29 mouse cellular contexts compared by ENCODE assay signal in genomic region chr5:142621421-142621820, GRCm38 (mm10). TPM values are rescaled to one million over a fixed set of nuclear protein-coding genes. Genes with fewer than 3 reads are reported as not detected.
DNase-seq lines count a peak whose midpoint lies in the region; ATAC-seq and TF ChIP-seq lines count a peak whose summit lies in the region.
"Had no signal": no experiment of that assay in that cellular context is flagged by ENCODE, and none has a peak within 500 bp of the region (broad histone marks: within the 10 kb centered on the region; RNA-seq: fewer than 3 reads in every experiment).

No protein-coding gene starts in this region.

- H3K4me2 ChIP-seq in kidney, embryonic 15.5 days = no peak overlapping the region
- H3K4me2 ChIP-seq: embryonic facial prominence, embryonic 12.5 days; embryonic facial prominence, embryonic 15.5 days; heart, embryonic 11.5 days; hindbrain, embryonic 12.5 days; hindbrain, embryonic 15.5 days had no signal

- no peak overlapping the region for H3K9ac ChIP-seq in kidney, embryonic 15.5 days
- no peak overlapping the region for H3K9ac ChIP-seq in liver, adult 2 months (ENCODE audit: low read depth, low read length)
- H3K9ac ChIP-seq: embryonic facial prominence, embryonic 12.5 days; embryonic facial prominence, embryonic 15.5 days; forebrain, postnatal 0 days; hindbrain, embryonic 12.5 days; hindbrain, embryonic 15.5 days had no signal

- peak; percentile 66 for DNase-seq in kidney, adult 11 months
- DNase-seq in kidney, postnatal 10 days = no peak
- peak; percentile 64 to 70 for DNase-seq in kidney, adult 8-10 months
- DNase-seq in liver, adult 2 months (ENCODE audit: extremely low read depth, low read depth, low spot score) = peak; percentile 96
- no peak for DNase-seq in liver
- peak; percentile 45 to 64 for DNase-seq in kidney, postnatal 36 days
- no peak for DNase-seq in midbrain, embryonic 10.5 days (ENCODE audit: low spot score)
- DNase-seq: adrenal gland, postnatal 36 days; cerebellum, adult 11 months; cerebellum, adult 2 months; cerebellum, adult 9-11 months; cerebellum, postnatal 25 days; forebrain, postnatal 0 days; gastrocnemius, adult 2 months; gastrocnemius, postnatal 14 days; heart, adult 11 months had no signal

- no peak overlapping the region for H3K27ac ChIP-seq in kidney, embryonic 15.5 days
- peak overlapping the region; percentile 56 for H3K27ac ChIP-seq in liver, adult 2 months (replicated peaks; ENCODE audit: insufficient read depth, low read depth, low read length)
- H3K27ac ChIP-seq in midbrain, embryonic 10.5 days (replicated peaks) = no peak overlapping the region
- H3K27ac ChIP-seq: embryonic facial prominence, embryonic 12.5 days; embryonic facial prominence, embryonic 15.5 days; gastrocnemius, adult 2 months; hindbrain, embryonic 12.5 days; hindbrain, embryonic 15.5 days had no signal

- no peaks in the 10 kb centered on the region for H3K36me3 ChIP-seq in kidney, embryonic 15.5 days
- no peaks in the 10 kb centered on the region for H3K36me3 ChIP-seq in liver, adult 2 months (ENCODE audit: control insufficient read depth, insufficient read depth, low read length)
- H3K36me3 ChIP-seq in midbrain, embryonic 10.5 days = no peaks in the 10 kb centered on the region
- H3K36me3 ChIP-seq: embryonic facial prominence, embryonic 12.5 days; embryonic facial prominence, embryonic 15.5 days; hindbrain, embryonic 12.5 days; hindbrain, embryonic 15.5 days had no signal

- TF ChIP-seq POLR2A in liver, adult 2 months (IDR thresholded peaks at IDR 0.05; ENCODE audit: extremely low read depth, insufficient read depth, low read length) = no peak

- no peak overlapping the region for H3K4me3 ChIP-seq in kidney, embryonic 15.5 days (replicated peaks)
- no peak overlapping the region for H3K4me3 ChIP-seq in liver, adult 2 months (ENCODE audit: insufficient read depth, low read depth, low read length)
- H3K4me3 ChIP-seq in midbrain, embryonic 10.5 days = no peak overlapping the region
- H3K4me3 ChIP-seq: embryonic facial prominence, embryonic 12.5 days; embryonic facial prominence, embryonic 15.5 days; gastrocnemius, adult 2 months; hindbrain, embryonic 12.5 days; hindbrain, embryonic 15.5 days had no signal

- ATAC-seq in kidney, embryonic 15.5 days (replicated peaks; ENCODE audit: low FRiP score) = no peak
- ATAC-seq: CD4-positive, CD25-positive, alpha-beta regulatory T cell, adult 4 months; forebrain, embryonic 14.5 days; forebrain, postnatal 0 days had no signal

- no peak for TF ChIP-seq CTCF in liver, adult 2 months (IDR thresholded peaks at IDR 0.05; ENCODE audit: low read depth, low read length)

- H3K79me2 ChIP-seq in liver, adult 2 months (ENCODE audit: control insufficient read depth, insufficient read depth, low read length) = no peaks in the 10 kb centered on the region

- WGBS in kidney, embryonic 15.5 days = 67% methylated on average over 2 of the region's 2 CpGs
- 9% methylated on average over 2 of the region's 2 CpGs for WGBS in liver, adult 2 months
- WGBS in midbrain, embryonic 10.5 days = 85% methylated on average over 2 of the region's 2 CpGs

- no peaks in the 10 kb centered on the region for H3K4me1 ChIP-seq in kidney, embryonic 15.5 days
- peaks cover 4% of the 10 kb centered on the region; the same call in 1 of the 2 replicates for H3K4me1 ChIP-seq in liver, adult 2 months (ENCODE audit: control insufficient read depth, insufficient read depth, low read length)
- no peaks in the 10 kb centered on the region for H3K4me1 ChIP-seq in midbrain, embryonic 10.5 days
- H3K4me1 ChIP-seq: embryonic facial prominence, embryonic 12.5 days; embryonic facial prominence, embryonic 15.5 days; hindbrain, embryonic 12.5 days had no signal

- no peaks in the 10 kb centered on the region for H3K27me3 ChIP-seq in kidney, embryonic 15.5 days
- H3K27me3 ChIP-seq in liver, adult 2 months (ENCODE audit: control insufficient read depth, insufficient read depth, low read length) = no peaks in the 10 kb centered on the region
- no peaks in the 10 kb centered on the region for H3K27me3 ChIP-seq in midbrain, embryonic 10.5 days (ENCODE audit: low read depth, poor library complexity, severe bottlenecking)
- H3K27me3 ChIP-seq: embryonic facial prominence, embryonic 12.5 days; embryonic facial prominence, embryonic 15.5 days; hindbrain, embryonic 15.5 days had no signal

- H3K9me3 ChIP-seq in kidney, embryonic 15.5 days (replicated peaks) = no peaks in the 10 kb centered on the region
- H3K9me3 ChIP-seq in midbrain, embryonic 10.5 days (replicated peaks) = no peaks in the 10 kb centered on the region
- H3K9me3 ChIP-seq: embryonic facial prominence, embryonic 12.5 days; embryonic facial prominence, embryonic 15.5 days; hindbrain, embryonic 12.5 days; hindbrain, embryonic 15.5 days had no signal

RNA-seq across cellular contexts. Expression of gene Wipi2, which starts 6.1 kb away (rescaled TPM):
- 50.0 and 51.6 TPM in 2 replicates for polyA plus RNA-seq in kidney, embryonic 15.5 days (2015; fragmentation: Nextera tagmentation; extraction: Ambion mirVana)
- total RNA-seq in liver, adult 2 months (2014; rRNA removed) = 43.9 and 46.5 TPM in 2 replicates
- polyA plus RNA-seq in liver, adult 2 months (2012; rRNA removed) = 35.9 and 39.2 TPM in 2 replicates
- 56.2 and 60.9 TPM in 2 replicates for polyA plus RNA-seq in midbrain, embryonic 10.5 days (2016; fragmentation: Nextera tagmentation; extraction: Ambion mirVana)

RNA-seq across cellular contexts. Expression of gene Mmd2, which starts 12.8 kb away (rescaled TPM):
- 0.51 and 1.3 TPM in 2 replicates for polyA plus RNA-seq in kidney, embryonic 15.5 days (2015; fragmentation: Nextera tagmentation; extraction: Ambion mirVana)
- total RNA-seq in liver, adult 2 months (2014; rRNA removed) = 9.8 and 37.1 TPM in 2 replicates
- polyA plus RNA-seq in liver, adult 2 months (2012; rRNA removed) = 13.1 and 27.6 TPM in 2 replicates
- polyA plus RNA-seq in midbrain, embryonic 10.5 days (2016; fragmentation: Nextera tagmentation; extraction: Ambion mirVana) = 4.8 and 7.3 TPM in 2 replicates
- total RNA-seq: common myeloid progenitor, adult 5-6 weeks; gastrocnemius, adult 2 months; hematopoietic stem cell, adult 5-6 weeks; MEL had no signal
- polyA plus RNA-seq: C2C12; CD4-positive, CD25-positive, alpha-beta regulatory T cell, adult 4 months; heart, postnatal 0 days had no signal

Comparison
In these comparisons a context has a peak if more than half of its experiments do, and no peak if none do; other contexts are left out.
1. DNase-seq: peak in kidney, adult 11 months (single experiment), kidney, adult 8-10 months (2 of 2), liver, adult 2 months (single experiment) and kidney, postnatal 36 days (2 of 2); none in kidney, postnatal 10 days (single experiment), liver (single experiment) and midbrain, embryonic 10.5 days (single experiment).